Mouse (Mus musculus) gastrocnemius, adult 18-20 months (tissue): ENCODE results near the gene Gm3460. TPM values are rescaled to one million over a fixed set of nuclear protein-coding genes. Genes with fewer than 3 reads are reported as not detected.
"Not testable (repeated sequence)": the region's sequence is repeated elsewhere in the genome, so short reads cannot be mapped to it uniquely, and the experiment has no call there.

Source experiments
- DNase-seq: peaks from one replicate; pipeline ENCODE4 v3.0.0; 2021; ENCODE audit warnings: low spot score
- long read RNA-seq, 2 experiments: library from polyadenylated mRNA; stranded (forward); transcript quantifications; one replicate each; pipeline ENCODE4 v2.0.0; 2021
- total RNA-seq, 2 experiments: library from RNA; stranded (reverse); gene quantifications; 2 replicates each; pipeline ENCODE4 v1.2.3; 2021

Gm3460 gene
- not detected for total RNA-seq
- long read RNA-seq, experiment 1 = 0 reads
- long read RNA-seq, experiment 2 = 0 reads

DNA sequence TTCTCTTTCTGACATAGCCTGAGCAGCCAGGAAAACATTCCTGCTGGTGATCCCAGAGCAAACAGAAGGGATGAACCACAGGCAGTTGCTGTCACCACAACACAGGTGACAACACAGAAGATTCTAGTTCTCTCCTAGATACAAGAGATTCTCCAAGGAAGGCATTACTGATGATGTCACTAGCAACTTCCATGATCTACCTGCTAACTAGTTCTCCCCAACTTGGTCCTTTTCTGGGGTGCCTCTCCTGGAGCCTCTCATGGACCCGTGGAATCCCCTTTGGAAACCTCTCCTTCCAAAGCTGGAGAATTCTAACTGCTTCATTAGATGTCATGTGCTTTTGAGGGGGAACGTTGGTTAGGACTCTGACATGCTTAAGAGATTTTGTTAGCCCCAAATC, at the start of gene Gm3460:
Gene Gm3460 (minus strand): TSS at position 101 of the 400 bp plus-strand sequence.
- not testable (repeated sequence) for DNase-seq

DNA sequence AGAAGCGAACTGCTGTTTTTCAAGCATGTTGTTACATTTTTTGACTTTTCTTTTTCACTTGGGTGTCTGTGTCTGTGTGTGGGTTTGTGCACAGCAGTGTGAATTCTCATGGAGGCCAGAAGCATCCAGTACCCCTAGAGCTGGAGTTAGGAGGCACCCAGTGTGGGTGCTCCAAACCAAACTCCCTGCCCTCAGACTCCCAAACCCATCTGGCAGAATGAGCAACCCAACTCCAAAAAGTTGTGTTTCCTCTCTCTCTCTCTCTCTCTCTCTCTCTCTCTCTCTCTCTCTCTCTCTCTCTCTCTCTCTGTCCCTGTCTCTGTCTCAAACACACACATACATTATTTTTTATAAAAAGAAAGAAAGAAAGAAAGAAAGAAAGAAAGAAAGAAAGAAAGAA, 15.8 kb downstream of the Gm3460 start:
- DNase-seq = peak; percentile 0

DNA sequence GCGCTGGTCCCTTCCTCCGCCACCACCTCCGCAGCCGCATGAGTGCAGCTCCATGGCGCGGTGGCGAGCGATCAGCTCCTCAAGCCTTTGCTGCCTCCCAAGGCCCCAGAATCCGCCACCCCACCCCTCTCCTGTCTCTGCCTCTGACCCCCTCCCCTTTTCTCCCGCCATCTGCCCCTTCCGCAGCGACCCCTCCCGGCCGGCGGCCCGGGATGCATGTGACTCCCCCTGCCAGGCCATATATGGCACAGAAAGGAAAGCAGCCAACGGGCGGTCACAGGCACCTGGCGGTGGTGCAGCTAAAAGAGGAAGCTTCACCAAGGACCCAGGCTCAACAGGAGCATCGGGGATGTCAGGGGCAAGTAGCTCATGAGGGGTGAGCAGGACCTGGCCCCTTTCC, 17.2 kb downstream of the Gm3460 start:
- not testable (repeated sequence) for DNase-seq

DNA sequence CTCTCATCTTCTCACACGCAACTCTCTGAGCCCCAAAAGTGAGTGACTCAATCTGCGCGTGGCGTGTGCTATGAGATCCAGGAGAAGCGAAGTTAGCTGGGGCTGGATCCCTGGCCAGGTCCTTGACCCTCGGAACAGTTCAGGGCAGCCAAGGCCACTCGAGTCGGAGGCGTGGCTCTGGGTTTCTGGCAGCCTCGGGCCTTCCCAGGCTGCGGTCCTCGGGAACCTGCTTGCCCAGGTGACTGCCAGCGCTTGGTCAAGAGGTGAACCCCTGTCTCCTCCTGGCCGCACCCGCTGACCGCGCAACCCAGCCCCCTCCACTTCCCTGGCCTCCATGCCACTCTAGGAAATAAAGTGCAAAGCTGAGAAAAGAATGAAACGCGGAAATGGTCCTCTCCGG, 17.7 kb downstream of the Gm3460 start:
- DNase-seq = not testable (repeated sequence)

DNA sequence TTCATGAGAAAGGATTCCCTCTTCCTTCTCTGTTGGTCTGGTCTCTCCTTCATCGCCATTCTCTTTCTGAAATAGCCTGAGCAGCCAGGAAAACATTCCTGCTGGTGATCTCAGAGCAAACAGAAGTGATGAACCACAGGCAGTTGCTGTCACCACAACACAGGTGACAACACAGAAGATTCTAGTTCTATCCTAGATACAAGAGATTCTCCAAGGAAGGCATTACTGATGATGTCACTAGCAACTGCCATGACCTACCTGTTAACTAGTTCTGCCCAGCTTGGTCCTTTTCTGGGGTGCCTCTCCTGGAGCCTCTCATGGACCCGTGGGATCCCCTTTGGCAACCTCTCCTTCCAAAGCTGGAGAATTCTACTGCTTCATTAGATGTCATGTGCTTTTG, 31.7 kb downstream of the Gm3460 start, which contains the start of gene Gm3629:
Gene Gm3629 (minus strand): TSS at position 101 of the 400 bp plus-strand sequence.
- not testable (repeated sequence) for DNase-seq

Other genes starting within 250 kb of the Gm3460 start
- gene Gm16440, start 232.1 kb downstream of the Gm3460 start, total RNA-seq = not detected
- not detected for gene Gm3591, start 209.9 kb downstream of the Gm3460 start, total RNA-seq
- not detected for gene Gm3594, start 177.8 kb downstream of the Gm3460 start, total RNA-seq
- not detected for gene Gm8356, start 85.1 kb downstream of the Gm3460 start, total RNA-seq
- not detected for gene Gm3629, start 31.8 kb downstream of the Gm3460 start, total RNA-seq
- not detected for gene Gm10251, start 61.8 kb upstream of the Gm3460 start, total RNA-seq
- gene Gm8050, start 97.8 kb upstream of the Gm3460 start, total RNA-seq = not detected
- 1 to 10 TPM in 1 of 2 experiments, under 1 TPM in 1; 0.82 to 1.0 TPM for gene Gm3636, start 119.9 kb upstream of the Gm3460 start, total RNA-seq
- gene Gm8362, start 152.0 kb upstream of the Gm3460 start, total RNA-seq = not detected
- not detected for gene Gm3642, start 217.9 kb upstream of the Gm3460 start, total RNA-seq